Mouse (Mus musculus): ENCODE measurements around the gene Rapgef6. TPM values are rescaled to one million over a fixed set of nuclear protein-coding genes. Genes with fewer than 3 reads are reported as not detected.

Rapgef6 gene
- total and polyA plus RNA-seq, 3 experiments = 14.9 to 23.7 (median 23.5) TPM

DNA sequence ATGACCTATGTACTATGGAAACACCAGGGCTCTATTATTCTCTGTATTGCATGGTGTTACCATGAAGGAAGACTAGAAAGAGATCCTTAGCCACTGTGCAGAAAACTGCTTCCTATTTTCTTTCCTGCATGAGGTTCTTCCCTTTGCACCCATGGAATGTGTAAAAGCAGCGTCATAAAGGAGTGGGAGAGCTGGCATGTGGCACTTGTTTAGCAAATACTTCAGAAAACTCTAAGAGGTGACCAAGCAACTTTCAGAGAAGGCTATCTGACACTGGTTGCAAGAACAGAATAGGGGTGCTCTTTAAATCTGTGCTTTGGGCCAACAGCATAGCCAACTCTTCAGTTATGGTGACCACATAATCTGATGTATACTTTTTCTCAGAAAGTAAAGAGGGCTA, 212.5 kb downstream of the Rapgef6 start:
- DNase-seq = no peak

- DNase-seq = no peak
Observed at GRCm38 (mm10) chr11:54736903-54737302, 214.3 kb downstream of the Rapgef6 start.

DNA sequence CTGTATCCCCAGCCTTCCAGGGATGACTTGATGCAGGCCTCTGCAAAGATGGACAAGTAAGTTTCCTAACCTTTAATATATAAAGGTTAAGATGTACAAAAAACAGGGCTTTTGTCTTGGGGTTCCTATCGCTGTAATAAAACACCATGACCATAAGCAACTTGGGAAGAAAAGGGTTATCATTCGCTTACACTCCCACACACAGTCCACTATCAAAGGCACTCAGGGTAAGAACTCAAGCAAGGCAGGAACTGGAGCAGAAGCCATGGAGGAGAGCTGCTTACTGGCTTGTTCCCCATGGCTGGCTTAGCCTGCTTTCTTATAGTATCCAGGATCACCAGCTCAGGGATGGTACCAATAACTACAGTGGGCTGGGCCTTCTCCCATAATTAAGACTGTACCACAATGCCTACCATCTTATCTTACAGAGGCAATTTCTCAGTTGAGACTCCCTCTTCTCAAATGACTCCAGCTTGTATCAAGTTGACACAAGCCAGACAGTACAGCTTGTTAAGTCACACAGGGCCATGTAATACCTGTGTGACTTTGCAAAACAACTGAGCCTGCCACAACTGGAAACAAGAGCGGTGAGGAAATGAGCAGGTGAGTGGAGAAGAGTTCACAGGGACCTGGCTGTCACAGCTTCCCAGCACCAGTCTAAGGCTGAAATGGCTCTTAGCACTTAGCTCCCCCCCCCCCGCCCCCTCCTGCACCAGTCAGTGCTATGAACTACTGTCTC, 216.5 kb downstream of the Rapgef6 start:
- DNase-seq = no peak

GRCm38 (mm10) chr11:54741330-54741729, 218.7 kb downstream of the Rapgef6 start:
- DNase-seq = no peak

GRCm38 (mm10) chr11:54744231-54744630, 221.6 kb downstream of the Rapgef6 start:
- no peak for DNase-seq

Small RNAs within 50 kb of the gene (microRNA-seq; reads per million reads assigned to microRNA genes)
- gene Gm26116 = 0 reads per million in 2 experiments

Other genes starting within 250 kb of the Rapgef6 start
- 1 to 10 TPM; 4.9 to 5.2 TPM for gene Acsl6, start 219.0 kb upstream of the Rapgef6 start, total RNA-seq (2021)
- 1.2 and 1.9 TPM in 2 replicates for gene Acsl6, start 219.0 kb upstream of the Rapgef6 start, polyA plus RNA-seq (2012; rRNA removed)
- gene Meikin, start 152.2 kb upstream of the Rapgef6 start, total RNA-seq (2021) = not detected
- gene Meikin, start 152.2 kb upstream of the Rapgef6 start, polyA plus RNA-seq (2012; rRNA removed) = not detected in 2 replicates
- 10 to 100 TPM; 27.2 to 32.3 TPM for gene Fnip1, start 84.6 kb upstream of the Rapgef6 start, total RNA-seq (2021)
- 1.6 and 1.9 TPM in 2 replicates for gene Fnip1, start 84.6 kb upstream of the Rapgef6 start, polyA plus RNA-seq (2012; rRNA removed)

Data from adrenal gland, adult 2 months (tissue).